Mouse (Mus musculus) fat pad, adult 2 months (tissue): Measurements from ENCODE around the gene 1700029F12Rik.
"Not testable (repeated sequence)": the region's sequence is repeated elsewhere in the genome, so short reads cannot be mapped to it uniquely, and the experiment has no call there.

Experiments
- DNase-seq: peaks from one replicate; pipeline ENCODE4 v3.0.0-alpha.2; 2011; ENCODE audit warnings: low read depth, low spot score; ENCODE audit errors: extremely low read depth

1700029F12Rik gene

DNA sequence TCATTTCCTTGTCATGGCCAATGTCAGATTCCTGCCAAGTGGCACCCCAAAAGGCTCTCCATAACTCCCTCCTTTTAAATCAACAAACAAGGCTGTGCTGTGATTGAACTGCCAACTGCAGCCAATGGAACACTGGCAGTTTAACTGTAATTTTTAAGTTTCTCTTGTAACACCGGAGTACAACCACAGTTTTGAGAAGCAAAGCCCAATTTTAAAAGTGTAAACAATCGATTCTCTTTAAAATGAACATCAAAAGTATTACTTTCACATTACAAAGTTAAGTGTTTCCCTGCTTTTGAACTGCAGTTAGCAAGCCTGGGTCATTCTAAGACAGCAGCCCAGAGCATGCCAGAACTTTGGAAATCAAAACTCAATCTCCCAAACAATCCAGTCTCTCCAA, at the start of gene 1700029F12Rik:
Gene 1700029F12Rik (minus strand): TSS at position 101 of the 400 bp plus-strand sequence.
- no peak for DNase-seq

DNA sequence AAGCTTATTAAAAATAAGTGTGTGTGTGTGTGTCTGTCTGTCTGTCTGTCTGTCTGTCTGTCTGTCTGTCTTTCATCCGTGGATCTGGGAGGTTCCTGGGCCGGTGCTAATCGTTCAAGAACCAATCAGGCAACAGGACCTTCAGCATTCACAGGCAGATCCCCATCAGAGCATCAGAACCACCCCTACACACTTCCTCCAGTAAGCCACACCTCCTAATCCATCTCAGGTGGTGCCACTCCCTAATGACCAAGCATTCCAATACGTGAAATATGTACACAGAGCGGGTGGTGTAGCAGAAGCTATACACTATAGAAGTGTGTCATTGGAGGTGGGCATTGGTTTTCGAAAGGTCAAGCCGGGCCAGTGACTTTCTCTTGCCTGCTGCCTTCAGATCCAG, 48.3 kb upstream of the 1700029F12Rik start:
- no peak for DNase-seq

DNA sequence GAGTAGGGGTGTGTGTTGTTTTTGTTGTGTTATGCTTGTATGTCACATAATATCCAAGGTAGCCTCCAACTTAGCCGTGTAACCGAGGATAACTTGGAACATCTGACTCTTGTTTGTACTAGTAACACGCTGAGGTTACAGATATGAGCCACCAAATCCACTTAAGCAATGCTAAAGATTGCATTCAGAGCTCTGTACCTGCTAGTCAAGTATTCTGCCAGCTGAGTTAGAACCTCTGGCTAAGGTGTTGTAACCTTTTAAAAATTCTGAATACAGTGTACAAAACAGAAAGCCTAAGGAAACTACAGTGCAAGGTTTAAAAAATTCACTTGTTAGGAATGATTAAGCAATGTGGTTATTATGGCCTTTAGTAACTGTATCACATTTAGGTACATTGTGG, 46.5 kb upstream of the 1700029F12Rik start:
- peak; percentile 67 for DNase-seq

GRCm38 (mm10) chr13:97080201-97080600, 46.0 kb upstream of the 1700029F12Rik start:
- no peak for DNase-seq

DNA sequence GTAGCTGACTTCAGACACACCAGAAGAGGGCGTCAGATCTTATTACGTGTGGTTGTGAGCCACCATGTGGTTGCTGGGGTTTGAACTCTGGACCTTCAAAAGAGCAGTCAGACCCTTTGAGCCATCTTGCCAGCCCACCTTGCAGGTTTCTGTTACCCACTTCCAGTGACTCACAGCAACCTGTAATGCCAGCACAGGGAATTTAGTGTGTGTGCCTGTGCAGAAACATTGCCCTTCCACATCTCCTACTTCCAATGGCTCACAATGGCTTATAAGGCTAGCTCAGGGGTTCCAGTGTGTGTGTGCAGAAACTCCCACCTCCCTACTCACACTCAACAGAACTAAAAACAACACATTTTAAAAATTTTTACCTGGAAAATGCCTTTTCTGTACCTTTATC, 43.4 kb upstream of the 1700029F12Rik start:
- DNase-seq = no peak

DNA sequence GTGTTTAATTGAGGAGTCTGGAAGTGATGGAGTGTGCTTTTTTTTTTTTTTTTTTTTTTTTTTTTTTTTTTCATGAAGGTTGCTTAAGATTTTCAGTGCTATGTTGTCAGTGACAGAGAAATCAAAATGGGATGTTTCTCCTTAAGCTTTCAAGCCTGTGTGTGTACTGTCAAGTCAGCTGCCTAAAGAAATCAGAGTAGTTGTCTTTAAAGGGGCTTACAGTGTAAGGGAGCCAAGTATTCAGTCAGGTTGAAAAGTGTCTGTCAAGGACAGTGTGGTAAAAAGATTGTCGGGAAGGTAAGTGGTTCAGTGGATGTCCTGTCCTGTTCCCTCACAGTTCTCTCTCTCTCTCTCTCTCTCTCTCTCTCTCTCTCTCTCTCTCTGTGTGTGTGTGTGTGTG, 39.3 kb upstream of the 1700029F12Rik start:
- DNase-seq = no peak

GRCm38 (mm10) chr13:97071626-97072241, 37.6 kb upstream of the 1700029F12Rik start:
- DNase-seq = no peak

DNA sequence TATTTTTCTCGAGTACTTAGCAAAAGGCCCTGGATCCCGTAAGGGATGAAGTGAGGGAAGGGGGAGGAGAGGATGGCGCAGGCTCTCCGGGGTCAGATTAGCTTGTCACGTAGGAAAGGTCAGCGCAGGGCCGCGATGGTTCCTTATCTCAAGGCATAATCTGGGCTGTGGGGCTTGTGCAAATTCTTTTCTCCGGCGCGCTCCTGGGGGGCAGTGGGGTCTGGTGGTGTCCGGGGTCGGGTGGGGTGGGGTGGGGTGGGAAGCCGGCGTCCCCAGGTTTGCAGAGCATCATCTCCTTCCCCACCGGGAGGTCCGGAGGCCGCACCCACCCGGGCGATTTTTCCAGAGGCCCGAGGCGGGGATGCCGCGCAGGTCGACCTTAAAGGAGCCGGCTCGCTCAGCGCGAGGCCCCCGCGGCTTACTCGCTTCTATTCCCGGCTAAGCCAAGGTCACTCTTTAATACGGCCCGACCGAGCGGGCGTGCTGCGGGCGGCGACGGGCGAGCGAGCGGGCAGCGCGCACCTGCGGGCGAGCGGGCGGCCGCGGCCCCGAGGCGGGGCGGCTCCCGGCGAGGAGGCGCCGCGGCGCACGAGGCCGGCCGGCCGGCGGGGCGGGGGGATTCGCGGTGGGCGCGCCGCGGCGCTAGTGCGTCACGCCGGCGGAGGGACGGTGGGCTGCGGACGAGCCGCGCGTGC, 36.9 kb upstream of the 1700029F12Rik start:
- no peak for DNase-seq

- no peak for DNase-seq
Observed at GRCm38 (mm10) chr13:97068151-97068550, 34.0 kb upstream of the 1700029F12Rik start.

DNA sequence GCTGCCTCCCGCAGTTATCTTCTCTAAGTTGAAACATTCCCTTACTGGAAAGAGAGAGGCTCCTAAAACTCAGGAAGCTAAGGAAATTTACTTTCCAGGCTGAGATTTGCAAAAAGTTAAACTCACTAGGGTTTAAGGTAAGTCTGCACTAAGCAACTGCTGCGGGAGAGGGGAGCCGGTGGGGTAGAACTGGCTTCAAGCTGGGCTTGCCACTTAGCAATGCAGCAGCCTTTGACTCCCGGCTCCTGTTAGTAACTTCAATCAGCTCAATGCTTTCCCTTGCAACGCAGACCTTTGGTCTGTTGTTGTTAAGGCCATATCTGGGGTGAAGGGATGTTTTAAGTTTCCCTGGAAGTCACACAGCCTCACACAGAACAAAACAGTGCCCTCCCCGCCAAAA, 33.5 kb upstream of the 1700029F12Rik start:
- no peak for DNase-seq

DNA sequence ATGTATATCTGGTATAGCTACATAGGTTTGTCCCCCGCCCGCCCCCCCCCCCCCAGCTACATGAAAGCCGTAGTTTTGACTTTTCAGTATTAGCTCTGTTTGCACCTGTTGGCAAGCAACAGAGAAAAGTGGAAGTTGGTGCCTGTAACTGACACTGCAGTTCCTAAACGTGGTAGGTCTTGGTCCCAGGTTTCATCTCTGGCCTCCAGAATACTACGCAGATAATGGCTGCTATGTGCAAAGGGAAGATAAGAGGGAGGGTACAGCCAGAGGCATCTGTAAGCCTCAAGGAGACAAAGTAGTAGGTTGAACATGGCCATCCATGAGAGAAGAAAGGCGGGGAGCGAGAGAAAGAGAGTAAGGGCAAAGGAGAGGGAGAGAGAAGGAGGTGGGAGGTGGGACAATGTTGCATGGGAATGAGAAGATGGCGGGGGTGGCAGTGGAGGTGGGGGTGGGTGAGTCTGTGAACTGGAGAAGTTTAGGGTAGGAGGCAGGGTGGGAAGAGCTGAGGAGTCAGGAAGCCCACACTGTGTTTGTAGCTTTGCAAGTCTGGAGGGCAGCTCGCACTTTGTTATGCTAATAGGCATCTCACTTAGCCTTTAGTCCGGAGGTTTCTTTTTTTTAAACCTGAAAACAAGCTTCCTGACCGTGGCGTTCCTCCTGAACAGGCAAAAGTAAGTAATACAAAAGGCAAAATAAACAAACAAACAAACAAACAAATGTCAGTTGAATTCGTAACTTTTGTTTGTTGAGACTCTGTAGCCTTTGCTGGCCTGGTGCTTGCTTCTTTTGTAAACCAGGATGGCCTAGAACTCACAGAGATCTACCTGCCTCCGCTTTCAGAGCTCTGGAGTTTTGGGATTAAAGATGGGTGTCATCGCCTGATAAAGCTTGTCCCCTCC, 32.7 kb upstream of the 1700029F12Rik start, which contains the start of gene Fam169a:
Gene Fam169a (plus strand): TSS at position 638 of the 902 bp plus-strand sequence.
- no peak for DNase-seq

DNA sequence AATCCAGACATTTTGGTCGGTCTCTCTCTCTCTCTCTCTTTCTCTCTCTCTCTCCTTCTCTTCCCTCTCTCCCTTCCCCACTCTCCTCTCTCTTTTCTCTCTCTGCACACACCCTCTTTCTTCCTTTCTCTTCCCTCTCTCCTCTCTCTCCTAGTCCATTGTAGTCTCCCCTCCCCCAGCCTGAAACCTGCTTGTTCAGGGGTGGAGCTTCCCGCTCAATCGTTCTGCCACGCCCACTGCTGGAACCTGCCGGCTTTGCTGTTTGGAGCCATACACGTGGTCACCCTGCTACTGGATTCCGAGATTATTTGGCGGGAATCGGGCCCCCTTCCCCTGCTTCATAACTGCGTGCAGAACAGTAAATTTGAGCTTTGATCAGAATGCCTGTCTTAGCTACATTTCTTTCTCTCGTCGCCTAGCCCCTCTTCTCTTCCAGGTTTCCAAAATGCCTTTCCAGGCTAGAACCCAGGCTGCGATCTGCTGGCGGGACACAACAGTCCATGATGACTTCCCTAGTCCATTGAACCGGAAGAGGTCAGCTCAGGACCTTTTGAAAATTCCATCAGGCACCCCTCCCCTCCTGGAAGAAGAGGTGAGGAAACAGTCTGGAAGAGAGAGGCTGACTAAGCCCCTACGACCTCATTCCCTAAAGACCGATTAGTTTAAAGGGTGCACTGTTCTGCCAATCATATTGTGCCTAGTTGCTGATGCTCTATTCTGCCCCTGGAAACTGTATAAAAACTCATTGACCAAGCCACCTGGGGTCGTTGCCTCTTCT, 30.9 kb upstream of the 1700029F12Rik start:
- not testable (repeated sequence) for DNase-seq

- DNase-seq = no peak
Observed at GRCm38 (mm10) chr13:97064413-97064812, 30.3 kb upstream of the 1700029F12Rik start.

DNA sequence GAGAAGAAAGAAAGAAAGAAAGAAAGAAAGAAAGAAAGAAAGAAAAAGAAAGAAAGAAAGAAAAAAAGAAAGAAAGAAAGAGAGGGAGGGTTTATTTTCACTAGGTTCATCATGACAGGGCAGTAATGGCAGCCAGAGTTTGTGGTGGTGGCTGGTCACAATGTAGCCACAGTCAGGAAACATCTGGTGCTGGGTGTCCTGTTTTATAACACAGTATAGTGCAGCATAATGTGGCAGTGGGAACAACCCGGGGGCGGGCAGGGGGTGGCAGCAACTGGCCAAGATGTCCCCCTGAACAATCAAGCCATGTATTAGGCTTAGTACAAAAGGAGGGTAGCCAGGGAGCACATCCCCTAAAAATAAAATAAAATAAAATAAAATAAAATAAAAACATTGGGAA, 29.3 kb upstream of the 1700029F12Rik start:
- DNase-seq = no peak

DNA sequence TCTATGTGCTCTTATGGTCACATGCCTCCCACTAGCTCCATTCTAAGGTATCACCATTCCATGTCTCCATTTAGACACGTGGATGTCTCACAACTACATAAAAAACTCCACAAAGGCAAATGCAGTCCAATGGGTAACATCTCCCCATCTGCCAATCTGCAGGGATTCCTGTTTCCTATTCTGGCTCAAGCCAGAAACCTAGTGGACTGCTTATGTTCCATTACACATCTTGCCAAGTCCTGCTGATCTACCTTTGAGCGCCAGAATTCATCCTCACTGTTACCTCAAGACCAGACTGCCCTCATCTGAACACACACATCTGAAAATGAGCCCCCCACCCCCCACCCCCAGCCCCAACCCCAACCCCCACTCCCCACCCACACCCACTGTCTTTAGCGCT, 28.0 kb upstream of the 1700029F12Rik start:
- no peak for DNase-seq

- DNase-seq = no peak
Observed at GRCm38 (mm10) chr13:97060331-97060730, 26.2 kb upstream of the 1700029F12Rik start.

GRCm38 (mm10) chr13:97059746-97060145, 25.6 kb upstream of the 1700029F12Rik start:
- no peak for DNase-seq

- DNase-seq = no peak
Observed at GRCm38 (mm10) chr13:97057817-97058216, 23.7 kb upstream of the 1700029F12Rik start.

GRCm38 (mm10) chr13:97053844-97054243, 19.7 kb upstream of the 1700029F12Rik start:
- DNase-seq = peak; percentile 58

- no peak for DNase-seq
Observed at GRCm38 (mm10) chr13:97052667-97053066, 18.5 kb upstream of the 1700029F12Rik start.

- no peak for DNase-seq
Observed at GRCm38 (mm10) chr13:97051158-97051557, 17.0 kb upstream of the 1700029F12Rik start.
